Mouse (Mus musculus): ENCODE measurements around the gene Gpr149. TPM values are rescaled to one million over a fixed set of nuclear protein-coding genes. Genes with fewer than 3 reads are reported as not detected.

The Gpr149 gene
- total RNA-seq (2021), result not detected

DNA sequence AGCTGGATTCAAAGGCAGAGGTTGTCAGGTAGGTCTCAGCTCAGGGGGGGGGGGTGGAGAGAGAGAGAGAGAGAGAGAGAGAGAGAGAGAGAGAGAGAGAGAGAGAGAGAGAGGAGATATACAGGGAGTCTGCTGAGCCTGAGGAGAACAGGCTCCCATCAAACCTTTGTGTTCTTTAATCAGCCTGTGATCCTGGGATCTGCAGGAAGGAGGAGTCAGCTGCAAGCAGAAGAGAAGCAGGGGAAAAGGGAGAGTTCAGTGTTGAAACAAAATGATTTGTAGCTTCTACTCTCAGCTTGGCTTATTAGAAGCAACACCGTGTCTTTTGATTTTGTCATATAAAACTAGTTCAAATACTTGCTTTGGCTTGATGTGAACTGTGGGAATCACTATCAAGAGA, at the start of gene Gpr149:
Gpr149 (minus strand) TSS at position 168 of the 400 bp plus-strand sequence.
- DNase-seq (ENCODE audit: low spot score), result no peak
- intact Hi-C loops (cut with DNase I), result no loop called here

DNA sequence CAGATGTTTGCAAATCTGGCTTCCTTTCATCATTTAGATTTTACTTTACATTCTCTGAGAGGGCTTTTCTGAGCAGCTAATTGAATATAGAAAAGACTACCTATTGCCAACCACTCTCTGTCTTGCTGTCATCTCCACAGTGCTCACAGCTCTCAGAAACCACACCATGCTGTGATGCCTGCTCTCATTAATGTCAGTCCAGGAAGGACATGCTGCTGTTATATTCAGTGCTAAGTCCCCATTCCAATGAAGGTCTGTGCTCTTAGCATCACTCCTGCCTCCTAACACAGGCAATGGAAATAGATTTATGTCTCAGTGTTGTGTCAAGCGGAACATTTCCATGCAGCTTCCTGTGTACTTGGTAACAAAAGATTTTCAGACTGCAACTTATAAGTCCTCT, 45.6 kb upstream of the Gpr149 start:
- intact Hi-C loops (cut with DNase I), result no loop called here
- DNase-seq (ENCODE audit: low spot score), result no peak

DNA sequence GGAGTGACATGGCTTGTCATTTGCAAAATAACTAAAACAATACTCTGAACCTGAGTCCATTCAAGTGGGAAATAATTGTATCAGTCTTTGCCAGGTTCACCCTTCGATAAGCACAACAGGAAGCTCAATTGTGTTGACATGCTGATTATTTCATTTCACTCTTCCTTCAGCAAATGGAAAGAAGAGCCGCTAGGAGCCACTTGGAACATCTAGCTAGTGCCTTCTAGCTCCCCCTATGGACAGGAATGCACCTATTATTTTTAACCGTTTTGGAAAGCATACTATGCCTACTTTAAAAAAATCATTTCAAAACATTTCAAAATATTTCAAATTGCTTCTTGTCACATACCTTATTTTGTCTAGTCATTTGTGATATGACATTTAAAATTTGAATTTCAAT, 5.9 kb upstream of the Gpr149 start:
- DNase-seq (ENCODE audit: low spot score), result no peak
- intact Hi-C loops (cut with DNase I), result no loop called here

DNA sequence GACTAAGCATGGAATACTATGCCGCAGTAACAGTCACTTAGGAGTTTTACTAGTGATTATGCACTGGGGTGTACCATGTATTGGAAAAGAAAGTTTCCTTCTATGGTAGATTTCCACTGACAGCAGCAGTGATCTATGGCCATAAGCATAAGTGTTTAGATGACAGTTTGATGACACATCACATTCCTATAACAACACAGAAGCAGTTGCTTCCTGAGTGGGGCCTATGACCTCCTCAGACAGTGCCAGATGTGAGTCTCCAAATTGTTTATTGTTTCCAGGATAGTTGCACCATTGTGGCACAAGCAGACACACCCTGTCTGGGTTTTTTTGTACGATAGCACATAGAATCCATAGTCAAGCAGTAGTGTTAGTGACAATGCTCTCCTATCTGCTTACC, 991 bp upstream of the Gpr149 start:
- DNase-seq (ENCODE audit: low spot score), result no peak
- intact Hi-C loops (cut with DNase I), result no loop called here

DNA sequence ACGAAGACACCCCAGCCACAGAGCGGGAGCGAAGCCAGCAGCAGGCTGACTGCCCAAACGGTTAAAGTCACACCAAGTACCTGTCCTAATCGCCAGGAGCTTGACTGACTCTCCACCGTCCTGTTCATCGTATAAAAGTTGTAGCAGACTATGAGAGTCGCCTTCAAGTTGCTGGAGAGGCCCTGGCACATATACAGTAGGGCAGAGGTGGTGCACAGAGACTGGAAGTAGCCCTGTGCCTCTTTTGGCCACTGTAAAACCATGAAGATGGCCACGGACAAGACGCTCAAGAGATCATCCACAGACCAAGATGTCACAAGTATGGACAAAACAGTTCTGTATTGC, 921 bp downstream of the Gpr149 start:
- intact Hi-C loops (cut with DNase I), result no loop called here

DNA sequence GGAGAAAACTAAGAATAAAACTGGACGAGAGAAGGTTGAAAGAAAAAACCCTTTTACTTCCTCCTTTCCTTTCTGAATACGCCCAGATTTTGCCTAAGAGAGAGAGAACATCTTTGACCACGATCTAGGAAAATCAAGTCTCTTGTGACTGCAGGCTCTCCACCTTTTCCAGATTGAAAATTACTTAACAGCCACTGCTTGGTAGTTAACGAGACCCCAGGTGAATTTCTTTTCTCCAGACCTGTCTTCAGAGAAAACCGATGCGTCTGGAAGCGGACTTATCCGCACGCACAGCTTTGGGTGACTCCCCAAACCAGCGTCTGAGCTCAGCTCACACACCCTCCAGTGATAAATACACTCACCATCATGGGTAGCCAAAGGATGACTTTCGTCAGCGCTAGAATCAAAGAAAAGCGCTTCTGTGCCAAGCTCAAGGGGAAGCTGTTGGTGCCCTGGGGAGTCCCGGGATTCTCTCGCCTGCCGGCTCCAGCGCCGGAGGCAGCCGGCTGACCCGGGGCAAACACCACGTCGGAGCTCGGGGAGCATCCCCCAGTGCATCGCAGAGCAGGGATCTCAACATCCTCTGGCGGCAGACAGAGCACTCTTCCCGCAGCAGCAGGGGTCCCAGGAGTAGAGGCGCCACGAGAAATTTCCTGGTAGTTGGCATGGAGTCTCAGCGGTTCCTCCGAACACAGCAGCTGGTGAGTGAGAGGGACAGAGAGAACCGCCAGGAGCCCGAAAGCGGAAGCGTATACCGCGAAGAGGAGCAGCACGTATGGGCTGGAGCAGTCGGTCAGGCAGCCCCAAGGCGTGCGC, 1.5 kb downstream of the Gpr149 start:
- intact Hi-C loops (cut with DNase I), result no loop called here
- no peak for DNase-seq (ENCODE audit: low spot score)

More for the DNA sequence above, 921 bp downstream of the Gpr149 start:
- no peak for DNase-seq (ENCODE audit: low spot score)

DNA sequence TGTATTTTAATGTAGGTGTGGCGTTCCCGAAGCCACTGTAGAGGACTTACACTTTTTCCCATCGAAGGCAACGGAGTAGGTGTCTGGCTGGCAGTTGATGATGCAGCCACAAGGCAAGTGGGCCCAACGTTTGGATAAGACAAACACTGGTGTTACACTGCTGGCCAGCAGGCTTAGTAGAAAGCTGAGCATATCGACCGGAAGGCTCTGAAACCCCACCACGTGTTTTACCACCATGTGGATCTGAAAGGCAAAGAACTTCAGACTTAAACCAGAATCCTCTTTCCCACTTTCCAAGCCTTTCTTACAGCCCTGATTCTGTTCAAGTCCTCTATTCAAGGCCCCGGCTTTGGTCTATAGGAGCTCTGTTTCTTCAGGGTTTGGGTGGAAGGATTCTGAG, 2.5 kb downstream of the Gpr149 start:
- DNase-seq (ENCODE audit: low spot score), result no peak
- intact Hi-C loops (cut with DNase I), result no loop called here

DNA sequence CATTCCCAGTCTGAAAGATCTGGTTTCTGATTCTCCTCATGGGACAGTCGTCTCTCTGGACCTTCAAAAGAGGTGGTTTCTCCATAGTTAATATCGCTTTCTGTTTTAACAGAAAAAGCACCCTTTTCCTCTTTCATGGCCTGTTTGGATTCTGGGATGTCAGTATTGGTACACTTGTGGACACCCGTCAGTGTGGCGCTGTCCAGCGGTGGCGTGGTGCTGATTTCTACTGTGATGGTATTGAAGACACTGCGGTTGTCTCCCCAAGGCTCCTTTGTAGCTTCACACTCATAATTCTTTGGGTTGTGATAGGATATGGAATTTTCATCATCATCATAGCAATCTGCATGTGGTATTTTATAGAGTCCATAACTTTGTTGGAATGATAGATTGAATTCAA, 10.1 kb downstream of the Gpr149 start:
- intact Hi-C loops (cut with DNase I), result no loop called here
- no peak for DNase-seq (ENCODE audit: low spot score)

DNA sequence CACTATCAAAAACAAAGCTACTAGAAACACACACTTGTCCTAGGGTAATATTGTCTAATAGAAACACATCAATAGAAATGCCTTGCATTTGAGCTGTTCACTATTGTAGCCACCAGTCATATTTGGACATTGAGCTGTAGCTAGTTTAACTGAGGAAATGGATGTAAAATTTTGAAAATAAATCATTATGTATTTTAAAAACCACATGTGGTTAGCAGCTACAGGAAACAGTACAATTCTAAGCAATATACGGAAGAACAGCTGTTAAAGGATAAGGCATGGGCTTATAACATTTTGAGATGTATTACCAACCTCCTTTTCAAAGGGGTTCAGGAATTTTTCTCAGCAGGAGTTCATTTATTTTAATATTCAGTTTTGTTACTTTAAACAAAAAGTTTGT, 19.9 kb downstream of the Gpr149 start:
- intact Hi-C loops (cut with DNase I), result no loop called here
- DNase-seq (ENCODE audit: low spot score), result no peak

DNA sequence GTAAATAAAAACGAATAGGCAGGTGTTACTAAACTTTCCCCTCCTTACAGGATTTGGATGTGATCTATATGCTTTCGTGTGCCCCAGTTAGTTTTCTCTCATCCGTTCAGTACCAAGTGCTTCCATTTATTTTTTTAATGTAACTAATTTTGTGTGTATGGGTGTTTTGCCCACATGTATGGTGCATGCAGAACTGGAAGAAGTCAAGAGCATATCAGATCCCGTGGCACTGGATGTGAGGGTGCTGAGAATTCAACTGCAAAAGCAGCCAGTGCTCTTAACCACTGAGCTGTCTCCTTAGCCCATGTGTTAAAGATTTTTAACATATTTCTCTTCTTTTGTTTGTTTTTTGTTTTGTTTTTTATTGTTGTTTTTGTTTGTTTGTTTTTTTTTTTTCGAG, 77.3 kb downstream of the Gpr149 start:
- no peak for DNase-seq (ENCODE audit: low spot score)
- intact Hi-C loops (cut with DNase I), result no loop called here

DNA sequence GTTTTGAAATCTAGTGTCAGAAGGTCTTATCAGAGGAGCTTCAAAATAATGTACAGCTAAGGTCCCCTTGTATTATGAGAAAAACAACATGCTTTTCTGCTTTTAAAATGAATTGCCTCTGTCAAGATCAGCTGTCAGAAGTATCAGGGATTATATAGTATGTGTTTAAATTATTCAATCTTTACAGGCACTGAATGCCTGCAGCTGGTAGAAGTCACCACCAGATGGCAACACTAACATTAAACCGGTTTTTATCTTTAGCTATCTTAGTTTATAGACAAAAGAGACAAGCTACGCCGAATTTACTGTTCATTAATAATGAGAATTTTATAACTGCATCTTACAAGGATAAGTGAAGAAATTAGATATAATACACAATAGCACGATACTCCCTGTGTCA, 77.8 kb downstream of the Gpr149 start:
- DNase-seq (ENCODE audit: low spot score), result no peak
- intact Hi-C loops (cut with DNase I), result no loop called here

DNA sequence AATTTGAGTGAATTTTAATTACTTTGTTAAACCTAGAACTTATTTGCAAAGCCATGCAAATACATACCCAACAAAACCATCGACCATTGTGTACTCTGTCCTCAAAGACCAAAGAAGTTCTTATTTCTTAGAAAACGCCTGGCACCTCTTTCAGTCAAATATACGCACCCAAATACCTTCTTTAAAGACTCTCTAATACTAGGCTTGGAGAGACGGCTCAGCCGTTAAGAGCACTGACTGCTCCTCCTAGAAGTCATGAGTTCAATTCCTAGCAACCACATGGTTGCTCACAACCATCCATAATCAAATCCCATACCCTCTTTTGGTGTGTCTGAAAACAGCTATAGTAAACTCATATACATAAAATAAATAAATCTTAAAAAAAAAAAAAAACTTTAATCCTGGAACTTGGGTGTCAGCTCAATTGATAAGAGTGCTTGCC, 97.7 kb downstream of the Gpr149 start:
- intact Hi-C loops (cut with DNase I), result loop anchor here (10.0 kb wide), 1 partner anchor 1142 kb away; the partner anchor contains the start of genes B430305J03Rik and Rap2b
- no peak for DNase-seq (ENCODE audit: low spot score)

DNA sequence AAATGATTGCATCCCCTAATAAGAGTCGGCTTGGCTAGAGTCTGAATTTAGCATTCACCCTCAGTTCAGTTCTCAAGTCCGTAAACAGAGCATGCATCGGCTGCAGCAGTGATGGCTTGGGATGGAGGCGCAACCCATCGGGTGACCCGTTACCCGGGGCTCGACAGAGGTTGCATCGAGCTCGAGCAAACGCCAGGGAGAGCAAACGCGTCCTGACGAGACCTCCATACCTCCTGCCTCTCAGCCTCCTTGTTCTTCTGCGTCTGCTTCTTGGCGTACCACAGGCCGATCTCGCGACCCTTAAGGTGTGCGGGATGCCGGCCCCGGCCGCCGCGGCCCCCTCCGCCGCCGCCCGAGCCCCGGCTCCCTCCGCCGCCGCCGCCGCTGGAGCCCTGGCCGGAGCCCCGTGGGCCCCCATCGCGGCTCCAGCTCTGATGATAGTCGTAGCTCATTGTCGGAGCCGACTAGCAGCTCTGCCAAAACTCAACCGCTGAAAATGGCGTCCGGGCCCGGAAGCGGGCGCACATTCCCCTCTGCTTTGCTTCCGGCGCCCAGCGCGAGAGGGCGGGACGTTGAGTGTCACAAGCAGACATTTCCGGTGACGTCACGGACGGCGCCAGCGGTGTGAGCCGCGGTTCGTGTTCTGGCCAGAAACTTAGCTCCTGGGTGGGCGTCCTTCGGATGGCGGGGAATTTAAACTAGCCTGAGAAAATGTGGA, 98.3 kb downstream of the Gpr149 start, which contains the start of gene Dhx36:
Dhx36 (minus strand) TSS at position 517 of the 718 bp plus-strand sequence.
- intact Hi-C loops (cut with DNase I), result loop anchor here (10.0 kb wide), 1 partner anchor 1142 kb away; the partner anchor contains the start of genes B430305J03Rik and Rap2b

DNA sequence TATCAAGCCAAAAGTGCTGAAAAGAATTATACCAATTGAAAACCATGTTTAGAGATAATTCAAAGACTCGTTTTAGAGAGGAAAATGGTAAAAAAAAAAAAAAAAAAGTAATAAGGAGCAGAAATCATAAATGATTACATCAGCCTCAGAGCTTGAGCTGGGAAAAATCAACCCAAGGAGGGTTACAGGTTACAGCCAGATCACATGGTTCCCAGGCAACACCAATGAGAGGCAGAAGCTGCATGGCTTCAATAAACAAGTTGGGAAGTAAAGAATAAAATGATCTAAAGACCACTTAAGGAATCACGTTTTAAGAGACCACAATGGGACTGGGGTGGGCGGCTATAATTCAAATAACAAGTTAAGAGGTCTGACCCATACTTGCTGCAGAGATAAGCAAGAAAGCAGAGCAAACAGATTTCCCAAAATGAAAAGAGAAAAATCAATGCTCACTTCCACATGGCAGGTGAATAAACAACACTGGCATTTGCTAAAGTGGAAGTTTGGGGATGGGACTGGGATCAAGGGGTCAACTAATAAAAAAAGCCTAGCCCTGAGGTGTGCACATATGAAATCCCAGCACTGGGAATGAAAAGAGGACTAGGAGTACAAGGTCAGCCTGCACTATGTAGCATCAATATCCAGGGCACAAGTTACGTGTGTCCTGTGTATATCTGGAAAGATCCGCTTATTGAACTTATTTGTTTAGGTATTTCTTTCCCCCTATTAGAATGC, 99.6 kb downstream of the Gpr149 start:
- intact Hi-C loops (cut with DNase I), result loop anchor here (10.0 kb wide), 1 partner anchor 1141 kb away; the partner anchor contains the start of genes B430305J03Rik and Rap2b
- no peak for DNase-seq (ENCODE audit: low spot score)

More for the DNA sequence above, 98.3 kb downstream of the Gpr149 start, which contains the start of gene Dhx36:
- peak; percentile 91 for DNase-seq (ENCODE audit: low spot score)

DNA sequence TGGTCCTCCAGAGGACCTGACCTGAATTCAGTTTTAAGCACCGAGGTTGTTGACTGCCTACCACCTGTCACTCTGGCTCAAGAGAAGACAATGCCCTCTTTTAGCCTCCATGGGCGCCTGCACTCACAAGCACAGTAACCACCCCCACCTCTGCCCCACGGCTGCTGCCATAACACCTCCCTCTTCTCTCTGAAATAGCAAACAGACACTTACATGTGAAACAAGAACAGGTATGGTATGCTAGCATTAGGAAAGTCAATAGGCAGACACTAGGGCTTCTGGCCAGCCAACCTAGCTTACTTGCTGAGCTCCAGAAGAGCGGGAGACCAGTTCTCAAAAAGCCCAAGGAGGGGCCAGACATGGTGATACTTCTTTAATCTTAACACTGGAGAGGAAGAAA, 105.6 kb downstream of the Gpr149 start:
- DNase-seq (ENCODE audit: low spot score), result no peak
- intact Hi-C loops (cut with DNase I), result no loop called here

DNA sequence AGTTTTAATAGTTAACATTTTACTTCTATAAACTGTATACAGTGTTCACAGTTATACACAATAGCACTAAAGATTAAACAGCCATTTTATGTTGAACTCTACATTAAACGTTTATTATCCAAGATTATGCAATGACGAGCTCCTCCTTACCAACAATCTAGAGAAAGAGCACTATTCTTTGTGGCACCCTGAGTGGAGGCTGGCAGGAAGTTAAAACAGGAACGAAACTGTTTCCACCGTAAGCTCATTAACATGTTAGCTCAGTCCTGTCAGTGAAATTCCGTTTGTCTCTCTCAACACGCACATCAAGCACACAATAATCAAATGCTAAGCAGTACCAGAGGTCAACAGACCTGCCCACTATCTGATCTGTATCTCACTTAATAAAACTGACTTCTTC, 112.4 kb downstream of the Gpr149 start:
- intact Hi-C loops (cut with DNase I), result no loop called here
- DNase-seq (ENCODE audit: low spot score), result no peak

DNA sequence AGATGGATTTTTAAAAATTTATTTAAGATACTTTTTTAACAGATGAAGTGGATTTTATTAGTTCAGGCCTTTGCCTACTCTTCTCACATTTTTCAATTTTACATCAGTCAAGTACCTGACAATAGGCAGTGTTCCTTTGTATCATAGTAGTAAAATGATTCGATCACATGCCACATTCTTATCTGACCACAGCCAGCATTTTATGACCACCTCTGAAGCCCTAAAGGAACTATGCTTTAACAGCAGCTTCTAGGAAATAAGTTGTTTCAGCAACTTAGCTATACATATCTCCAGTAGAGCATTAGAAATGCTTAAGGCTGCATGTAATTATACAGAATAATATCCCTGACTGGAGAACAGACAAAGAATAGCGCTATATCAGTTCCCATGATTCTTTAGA, 120.6 kb downstream of the Gpr149 start:
- intact Hi-C loops (cut with DNase I), result no loop called here
- no peak for DNase-seq (ENCODE audit: low spot score)

Data from heart, postnatal 25 days (tissue).